Comparison of ENCODE assay signal across 8 mouse cellular contexts in the genomic region with DNA sequence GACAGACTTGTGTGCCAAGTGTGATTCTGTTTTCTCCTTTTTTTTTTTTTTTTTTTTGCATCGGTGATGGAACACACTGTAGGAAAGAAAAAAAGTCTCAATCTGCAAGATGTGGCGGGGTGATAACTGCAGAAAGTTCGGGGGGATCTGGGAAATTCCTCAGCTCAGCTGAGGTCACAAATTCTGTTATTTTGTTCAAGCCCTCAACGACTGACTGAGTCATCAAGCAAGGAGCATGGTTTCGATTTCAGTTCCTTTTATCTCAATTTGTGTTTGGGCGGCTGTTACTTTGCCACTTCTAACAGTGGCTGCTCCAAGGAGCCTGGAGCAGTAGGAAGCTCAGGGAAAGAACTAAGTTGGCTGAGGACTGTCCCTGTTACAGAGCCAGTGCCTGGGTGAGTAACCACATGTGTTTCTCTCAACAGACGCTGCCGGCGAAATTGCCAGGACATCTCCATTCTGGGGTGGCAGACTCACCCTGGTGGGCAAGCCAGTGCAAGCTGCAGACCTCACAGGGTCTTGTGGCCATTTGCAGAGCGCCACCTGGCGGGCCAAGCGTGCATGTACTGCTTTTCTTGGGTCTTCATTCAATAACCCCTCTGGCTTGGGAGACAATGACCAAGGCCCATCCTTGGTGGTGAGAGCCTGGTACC. TPM values are rescaled to one million over a fixed set of nuclear protein-coding genes. Genes with fewer than 3 reads are reported as not detected.
DNase-seq lines count a peak whose midpoint lies in the region; ATAC-seq lines count a peak whose summit lies in the region.

No protein-coding gene starts in this region.

- ATAC-seq in inflammation-experienced regulatory T-cells, adult 6 months: peak; percentile 87
- peak; percentile 95 for ATAC-seq in megakaryocyte progenitor cell, adult 5-6 weeks (replicated peaks; ENCODE audit: poor library complexity)

- intact Hi-C loops in gastrocnemius, postnatal 14 days (cut with DNase I; ENCODE audit: low total_unique reads): loop anchor here (2.0 kb wide), 1 partner anchor 68 kb away; a partner anchor contains a TSS
- intact Hi-C loops in left cerebral cortex, postnatal 10 days (cut with DNase I): loop anchor here (1.0 kb wide), 1 partner anchor 70 kb away; no protein-coding TSS in a partner anchor

- peak; percentile 87 to 91 for DNase-seq in adrenal gland, adult 18-20 months (ENCODE audit: low spot score in 2 of 2)
- DNase-seq in embryo, embryonic 10.5 days (ENCODE audit: low spot score): peak; percentile 92
- peak; percentile 87 for DNase-seq in gastrocnemius, postnatal 14 days
- peak; percentile 64 to 89 for DNase-seq in left cerebral cortex, postnatal 10 days (ENCODE audit: extremely low spot score in 1 of 2, low spot score in 2 of 2)
- DNase-seq in right cerebral cortex, postnatal 14 days: peak; percentile 77
- DNase-seq in urinary bladder, postnatal 25 days (ENCODE audit: low spot score): peak; percentile 86

RNA-seq across cellular contexts. Expression of a gene that starts 0.6 kb away (rescaled TPM):
- 10 to 100 TPM in 1 of 2 experiments, 1 to 10 TPM in 1; 9.4 to 16.9 TPM for total RNA-seq in adrenal gland, adult 18-20 months (2021)
- total RNA-seq in gastrocnemius, postnatal 14 days (2021): 1 to 10 TPM; 5.2 to 7.6 TPM
- polyA plus RNA-seq in inflammation-experienced regulatory T-cells, adult 6 months (2017; shearing (Covaris generic)): 100 to 1,000 TPM in 1 of 3 experiments, 10 to 100 TPM in 2; 71.3 to 113 (median 80.8) TPM
- 1 to 10 TPM; 4.2 TPM for total RNA-seq in left cerebral cortex, postnatal 10 days (2021)
- total RNA-seq in megakaryocyte progenitor cell, adult 5-6 weeks (2015): 38.6 and 48.9 TPM in 2 replicates
- 68.1 and 72.0 TPM in 2 replicates for total RNA-seq in megakaryocyte progenitor cell, adult 5-6 weeks (2017)

RNA-seq across cellular contexts. Expression of a gene that starts 30.3 kb away (rescaled TPM):
- total RNA-seq in adrenal gland, adult 18-20 months (2021): 10 to 100 TPM; 12.6 to 17.9 TPM
- total RNA-seq in gastrocnemius, postnatal 14 days (2021): 1 to 10 TPM; 5.7 to 6.3 TPM
- polyA plus RNA-seq in inflammation-experienced regulatory T-cells, adult 6 months (2017; shearing (Covaris generic)): 100 to 1,000 TPM; 180 to 223 (median 211) TPM
- total RNA-seq in left cerebral cortex, postnatal 10 days (2021): 1 to 10 TPM; 3.4 to 3.8 TPM
- total RNA-seq in megakaryocyte progenitor cell, adult 5-6 weeks (2015): 25.5 and 25.6 TPM in 2 replicates
- total RNA-seq in megakaryocyte progenitor cell, adult 5-6 weeks (2017): 22.4 and 27.9 TPM in 2 replicates

RNA-seq across cellular contexts. Expression of a gene that starts 34.2 kb away (rescaled TPM):
- 1 to 10 TPM in 1 of 2 experiments, under 1 TPM in 1; 0.43 to 1.0 TPM for total RNA-seq in adrenal gland, adult 18-20 months (2021)
- under 1 TPM in 1 of 2 experiments, not detected in 1; 0.11 TPM for total RNA-seq in gastrocnemius, postnatal 14 days (2021)
- polyA plus RNA-seq in inflammation-experienced regulatory T-cells, adult 6 months (2017; shearing (Covaris generic)): 10 to 100 TPM in 2 of 3 experiments, under 1 TPM in 1; 0.68 to 84.0 (median 22.4) TPM
- total RNA-seq in left cerebral cortex, postnatal 10 days (2021): not detected
- not detected in 2 replicates for total RNA-seq in megakaryocyte progenitor cell, adult 5-6 weeks (2015)
- total RNA-seq in megakaryocyte progenitor cell, adult 5-6 weeks (2017): not detected in 2 replicates

RNA-seq across cellular contexts. Expression of a gene that starts 60.0 kb away (rescaled TPM):
- 10 to 100 TPM; 16.5 to 24.6 TPM for total RNA-seq in adrenal gland, adult 18-20 months (2021)
- 1 to 10 TPM; 3.6 to 4.0 TPM for total RNA-seq in gastrocnemius, postnatal 14 days (2021)
- 100 to 1,000 TPM; 114 to 125 (median 118) TPM for polyA plus RNA-seq in inflammation-experienced regulatory T-cells, adult 6 months (2017; shearing (Covaris generic))
- total RNA-seq in left cerebral cortex, postnatal 10 days (2021): 1 to 10 TPM; 1.0 to 1.4 TPM
- 5.0 and 7.6 TPM in 2 replicates for total RNA-seq in megakaryocyte progenitor cell, adult 5-6 weeks (2015)
- total RNA-seq in megakaryocyte progenitor cell, adult 5-6 weeks (2017): 9.1 and 9.8 TPM in 2 replicates

Comparison
In these comparisons a context has a peak if more than half of its experiments do, and no peak if none do; other contexts are left out.
1. Peak in every context shown above with its lines: DNase-seq and ATAC-seq.